Mouse (Mus musculus): ENCODE data around the gene Ptpn11. TPM values are rescaled to one million over a fixed set of nuclear protein-coding genes. Genes with fewer than 3 reads are reported as not detected.

Ptpn11 gene
- polyA plus RNA-seq (2012; fragmentation: generic; extraction: Trizol): 78.7 TPM

- peaks cover 48% of the 10 kb centered on the region for H3K79me2 ChIP-seq (ENCODE audit: control insufficient read depth, insufficient read depth)
- H3K36me3 ChIP-seq (ENCODE audit: control insufficient read depth, insufficient read depth): no peaks in the 10 kb centered on the region
- TF ChIP-seq TCF12 (IDR thresholded peaks at IDR 0.05; ENCODE audit: insufficient read depth, poor library complexity, severe bottlenecking) (no peak), POLR2A (IDR thresholded peaks at IDR 0.05; ENCODE audit: insufficient read length, low read depth) (peak; percentile 73), E2F4 (IDR thresholded peaks at IDR 0.05; ENCODE audit: insufficient read depth) (no peak), MYOG (IDR thresholded peaks at IDR 0.05; ENCODE audit: control insufficient read depth in 1 of 3, insufficient read depth in 1 of 3, insufficient read length in 2 of 3, low read depth in 2 of 3) (no peak), USF1 (IDR thresholded peaks at IDR 0.05; ENCODE audit: low read depth) (no peak), SRF (IDR thresholded peaks at IDR 0.05; ENCODE audit: control insufficient read depth, insufficient read length, low read depth) (no peak), TCF3 (IDR thresholded peaks at IDR 0.05; ENCODE audit: insufficient read length, low read depth) (no peak), POLR2AphosphoS2 (IDR thresholded peaks at IDR 0.05; ENCODE audit: insufficient read length, low read depth) (peak; percentile 77)
- H3K4me2 ChIP-seq (ENCODE audit: low read depth): peak within 1 kb of the TSS; percentile 93
- peak within 1 kb of the TSS; percentile 72 for H3ac ChIP-seq (ENCODE audit: control insufficient read depth, insufficient read length)
- peak within 1 kb of the TSS; percentile 65 for H3K4me3 ChIP-seq
- no peaks in the 10 kb centered on the region for H3K27me3 ChIP-seq (ENCODE audit: control insufficient read depth, insufficient read depth, insufficient read length)
Observed at GRCm38 (mm10) chr5:121190836-121191583, at the start of gene Ptpn11. TSS of gene Ptpn11 (minus strand) at chr5:121191397.

- no peaks in the 10 kb centered on the region for H3K36me3 ChIP-seq (ENCODE audit: control insufficient read depth, insufficient read depth)
- no peaks in the 10 kb centered on the region for H3K27me3 ChIP-seq (ENCODE audit: control insufficient read depth, insufficient read depth, insufficient read length)
- peaks cover 12% of the 10 kb centered on the region for H3K79me2 ChIP-seq (ENCODE audit: control insufficient read depth, insufficient read depth)
- no peak overlapping the region for H3K4me2 ChIP-seq (ENCODE audit: low read depth)
- TF ChIP-seq POLR2A (IDR thresholded peaks at IDR 0.05; ENCODE audit: insufficient read length, low read depth) (no peak), SRF (IDR thresholded peaks at IDR 0.05; ENCODE audit: control insufficient read depth, insufficient read length, low read depth) (no peak), CEBPB (IDR thresholded peaks at IDR 0.05; ENCODE audit: insufficient read depth, poor library complexity, severe bottlenecking) (no peak), TCF12 (IDR thresholded peaks at IDR 0.05; ENCODE audit: insufficient read depth, poor library complexity, severe bottlenecking) (no peak), E2F4 (IDR thresholded peaks at IDR 0.05; ENCODE audit: insufficient read depth) (no peak), POLR2AphosphoS2 (IDR thresholded peaks at IDR 0.05; ENCODE audit: insufficient read length, low read depth) (no peak), MYOD1 (IDR thresholded peaks at IDR 0.05; ENCODE audit: control insufficient read depth in 1 of 3, insufficient read length in 2 of 3, low read depth in 2 of 3) (no peak), MAX (IDR thresholded peaks at IDR 0.05; ENCODE audit: low read depth) (no peak)
- no peak overlapping the region for H3K4me3 ChIP-seq
- no peak overlapping the region for H3ac ChIP-seq (ENCODE audit: control insufficient read depth, insufficient read length)
Observed at GRCm38 (mm10) chr5:121239846-121240245, 48.6 kb upstream of the Ptpn11 start.

GRCm38 (mm10) chr5:121238208-121238607 is 47.0 kb upstream of the Ptpn11 start:
- TF ChIP-seq CEBPB (IDR thresholded peaks at IDR 0.05; ENCODE audit: insufficient read depth, poor library complexity, severe bottlenecking) (no peak), POLR2A (IDR thresholded peaks at IDR 0.05; ENCODE audit: insufficient read length, low read depth) (no peak), REST (IDR thresholded peaks at IDR 0.05; ENCODE audit: insufficient read depth, insufficient read length) (no peak), MAX (IDR thresholded peaks at IDR 0.05; ENCODE audit: low read depth) (no peak), TCF12 (IDR thresholded peaks at IDR 0.05; ENCODE audit: insufficient read depth, poor library complexity, severe bottlenecking) (no peak), POLR2AphosphoS2 (IDR thresholded peaks at IDR 0.05; ENCODE audit: insufficient read length, low read depth) (no peak), SRF (IDR thresholded peaks at IDR 0.05; ENCODE audit: control insufficient read depth, insufficient read length, low read depth) (no peak)

GRCm38 (mm10) chr5:121236171-121236570 is 45.0 kb upstream of the Ptpn11 start:
- no peak overlapping the region for H3ac ChIP-seq (ENCODE audit: control insufficient read depth, insufficient read length)
- TF ChIP-seq MYOG (IDR thresholded peaks at IDR 0.05; ENCODE audit: control insufficient read depth in 1 of 3, insufficient read depth in 1 of 3, insufficient read length in 2 of 3, low read depth in 2 of 3): no peak
- no peak for TF ChIP-seq POLR2A (IDR thresholded peaks at IDR 0.05; ENCODE audit: insufficient read length, low read depth)
- TF ChIP-seq E2F4 (IDR thresholded peaks at IDR 0.05; ENCODE audit: insufficient read depth): no peak
- TF ChIP-seq REST (IDR thresholded peaks at IDR 0.05; ENCODE audit: insufficient read depth, insufficient read length): no peak
- no peak overlapping the region for H3K4me2 ChIP-seq (ENCODE audit: low read depth)
- peaks cover 39% of the 10 kb centered on the region for H3K79me2 ChIP-seq (ENCODE audit: control insufficient read depth, insufficient read depth)
- no peaks in the 10 kb centered on the region for H3K36me3 ChIP-seq (ENCODE audit: control insufficient read depth, insufficient read depth)
- H3K27me3 ChIP-seq (ENCODE audit: control insufficient read depth, insufficient read depth, insufficient read length): no peaks in the 10 kb centered on the region
- H3K4me3 ChIP-seq: no peak overlapping the region

More at GRCm38 (mm10) chr5:121238208-121238607, 47.0 kb upstream of the Ptpn11 start:
- Histone ChIP-seq H3ac (ENCODE audit: control insufficient read depth, insufficient read length) (no peak overlapping the region), H3K36me3 (ENCODE audit: control insufficient read depth, insufficient read depth) (no peaks in the 10 kb centered on the region), H3K79me2 (ENCODE audit: control insufficient read depth, insufficient read depth) (peaks cover 24% of the 10 kb centered on the region), H3K4me3 (no peak overlapping the region), H3K4me2 (ENCODE audit: low read depth) (no peak overlapping the region), H3K27me3 (ENCODE audit: control insufficient read depth, insufficient read depth, insufficient read length) (no peaks in the 10 kb centered on the region)

GRCm38 (mm10) chr5:121233726-121234125 is 42.5 kb upstream of the Ptpn11 start:
- no peak for TF ChIP-seq POLR2AphosphoS2 (IDR thresholded peaks at IDR 0.05; ENCODE audit: insufficient read length, low read depth)
- no peak for TF ChIP-seq TCF12 (IDR thresholded peaks at IDR 0.05; ENCODE audit: insufficient read depth, poor library complexity, severe bottlenecking)
- no peak for TF ChIP-seq MAX (IDR thresholded peaks at IDR 0.05; ENCODE audit: low read depth)
- no peak for TF ChIP-seq MYOG (IDR thresholded peaks at IDR 0.05; ENCODE audit: control insufficient read depth in 1 of 3, insufficient read depth in 1 of 3, insufficient read length in 2 of 3, low read depth in 2 of 3)
- no peak for TF ChIP-seq POLR2A (IDR thresholded peaks at IDR 0.05; ENCODE audit: insufficient read length, low read depth)
- TF ChIP-seq USF1 (IDR thresholded peaks at IDR 0.05; ENCODE audit: low read depth): no peak
- no peak for TF ChIP-seq CEBPB (IDR thresholded peaks at IDR 0.05; ENCODE audit: insufficient read depth, poor library complexity, severe bottlenecking)
- TF ChIP-seq REST (IDR thresholded peaks at IDR 0.05; ENCODE audit: insufficient read depth, insufficient read length): no peak
- TF ChIP-seq TCF3 (IDR thresholded peaks at IDR 0.05; ENCODE audit: insufficient read length, low read depth): no peak
- no peak for TF ChIP-seq E2F4 (IDR thresholded peaks at IDR 0.05; ENCODE audit: insufficient read depth)
- TF ChIP-seq SRF (IDR thresholded peaks at IDR 0.05; ENCODE audit: control insufficient read depth, insufficient read length, low read depth): no peak
- no peak for TF ChIP-seq MYOD1 (IDR thresholded peaks at IDR 0.05; ENCODE audit: control insufficient read depth in 1 of 3, insufficient read length in 2 of 3, low read depth in 2 of 3)
- H3ac ChIP-seq (ENCODE audit: control insufficient read depth, insufficient read length): no peak overlapping the region
- no peaks in the 10 kb centered on the region for H3K36me3 ChIP-seq (ENCODE audit: control insufficient read depth, insufficient read depth)
- H3K4me2 ChIP-seq (ENCODE audit: low read depth): no peak overlapping the region
- no peaks in the 10 kb centered on the region for H3K27me3 ChIP-seq (ENCODE audit: control insufficient read depth, insufficient read depth, insufficient read length)
- H3K79me2 ChIP-seq (ENCODE audit: control insufficient read depth, insufficient read depth): peaks cover 36% of the 10 kb centered on the region
- no peak overlapping the region for H3K4me3 ChIP-seq

Measured in myocyte (in vitro differentiated cells).